Mouse (Mus musculus): ENCODE results near the gene Flywch2. TPM values are rescaled to one million over a fixed set of nuclear protein-coding genes. Genes with fewer than 3 reads are reported as not detected.
A peak's percentile ranks its signal among the peaks of the same experiment; 100 is the strongest.

The Flywch2 gene
- polyA plus RNA-seq, 1 experiment from 2014 or later: 46.8 TPM

- H3K36me3 ChIP-seq (ENCODE audit: insufficient read depth, low read length): no peaks in the 10 kb centered on the region
- H3K27ac ChIP-seq: no peak overlapping the region
- no peaks in the 10 kb centered on the region for H3K4me1 ChIP-seq (replicated peaks; ENCODE audit: insufficient read depth, low read length)
- 73% methylated on average over 7 of the region's 7 CpGs for WGBS
- H3K27me3 ChIP-seq (ENCODE audit: insufficient read depth, low read length): no peaks in the 10 kb centered on the region
- H3K4me2 ChIP-seq (ENCODE audit: low read length): no peak overlapping the region
- DNase-seq (ENCODE audit: low spot score) (no peak), ATAC-seq (replicated peaks; ENCODE audit: low FRiP score, low read depth) (no peak)
- no peak overlapping the region for H3K9ac ChIP-seq (ENCODE audit: low read depth, low read length)
- no peaks in the 10 kb centered on the region for H3K9me3 ChIP-seq (replicated peaks; ENCODE audit: low read length)
- no peak for TF ChIP-seq CTCF (IDR thresholded peaks at IDR 0.05; ENCODE audit: low read depth)
- no peak overlapping the region for H3K4me3 ChIP-seq (replicated peaks; ENCODE audit: low read depth, low read length)
Observed at GRCm38 (mm10) chr17:23797316-23797715, 11.4 kb upstream of the Flywch2 start.

GRCm38 (mm10) chr17:23795323-23795722, 9.4 kb upstream of the Flywch2 start:
- Histone ChIP-seq H3K9ac (ENCODE audit: low read depth, low read length) (no peak overlapping the region), H3K27ac (no peak overlapping the region), H3K27me3 (ENCODE audit: insufficient read depth, low read length) (no peaks in the 10 kb centered on the region), H3K4me1 (replicated peaks; ENCODE audit: insufficient read depth, low read length) (no peaks in the 10 kb centered on the region; the same call in 1 of the 2 replicates), H3K9me3 (replicated peaks; ENCODE audit: low read length) (no peaks in the 10 kb centered on the region), H3K4me2 (ENCODE audit: low read length) (no peak overlapping the region), H3K36me3 (ENCODE audit: insufficient read depth, low read length) (no peaks in the 10 kb centered on the region), H3K4me3 (replicated peaks; ENCODE audit: low read depth, low read length) (no peak overlapping the region)
- TF ChIP-seq CTCF (IDR thresholded peaks at IDR 0.05; ENCODE audit: low read depth): no peak
- ATAC-seq (replicated peaks; ENCODE audit: low FRiP score, low read depth): no peak
- DNase-seq (ENCODE audit: low spot score): no peak
- WGBS: 93% methylated on average over 8 of the region's 8 CpGs

- Histone ChIP-seq H3K4me3 (replicated peaks; ENCODE audit: low read depth, low read length) (peak overlapping the region; percentile 43; the same call in 1 of the 2 replicates), H3K9ac (ENCODE audit: low read depth, low read length) (no peak overlapping the region; the same call in 1 of the 2 replicates), H3K4me1 (replicated peaks; ENCODE audit: insufficient read depth, low read length) (peaks cover 2% of the 10 kb centered on the region; the same call in 1 of the 2 replicates), H3K9me3 (replicated peaks; ENCODE audit: low read length) (no peaks in the 10 kb centered on the region), H3K4me2 (ENCODE audit: low read length) (peak overlapping the region; percentile 74), H3K27me3 (ENCODE audit: insufficient read depth, low read length) (no peaks in the 10 kb centered on the region), H3K36me3 (ENCODE audit: insufficient read depth, low read length) (no peaks in the 10 kb centered on the region), H3K27ac (peak overlapping the region; percentile 88)
- no peak for ATAC-seq (replicated peaks; ENCODE audit: low FRiP score, low read depth)
- TF ChIP-seq CTCF (IDR thresholded peaks at IDR 0.05; ENCODE audit: low read depth): no peak
- DNase-seq (ENCODE audit: low spot score): no peak
- 47% methylated on average over 2 of the region's 2 CpGs for WGBS
Observed at GRCm38 (mm10) chr17:23791079-23791357, 5.1 kb upstream of the Flywch2 start.

GRCm38 (mm10) chr17:23790269-23791078, 4.6 kb upstream of the Flywch2 start, which contains the start of gene Srrm2:
TSS of gene Srrm2 (plus strand) at chr17:23790532.
- DNase-seq (ENCODE audit: low spot score): peak; percentile 79
- peak within 1 kb of the TSS; percentile 74 for H3K4me2 ChIP-seq (ENCODE audit: low read length)
- H3K4me1 ChIP-seq (replicated peaks; ENCODE audit: insufficient read depth, low read length): peaks cover 2% of the 10 kb centered on the region; the same call in 1 of the 2 replicates
- peak within 1 kb of the TSS; percentile 43 for H3K4me3 ChIP-seq (replicated peaks; ENCODE audit: low read depth, low read length)
- no peaks in the 10 kb centered on the region for H3K27me3 ChIP-seq (ENCODE audit: insufficient read depth, low read length)
- 2% methylated on average over 29 of the region's 29 CpGs for WGBS
- ATAC-seq (replicated peaks; ENCODE audit: low FRiP score, low read depth): peak; percentile 53; the same call in 1 of the 2 replicates
- no peaks in the 10 kb centered on the region for H3K36me3 ChIP-seq (ENCODE audit: insufficient read depth, low read length)
- no peaks in the 10 kb centered on the region for H3K9me3 ChIP-seq (replicated peaks; ENCODE audit: low read length)
- H3K9ac ChIP-seq (ENCODE audit: low read depth, low read length): peak within 1 kb of the TSS; percentile 76
- no peak for TF ChIP-seq CTCF (IDR thresholded peaks at IDR 0.05; ENCODE audit: low read depth)
- H3K27ac ChIP-seq: peak within 1 kb of the TSS; percentile 88

GRCm38 (mm10) chr17:23789749-23790268, 3.9 kb upstream of the Flywch2 start:
- Histone ChIP-seq H3K27me3 (ENCODE audit: insufficient read depth, low read length) (no peaks in the 10 kb centered on the region), H3K4me3 (replicated peaks; ENCODE audit: low read depth, low read length) (peak overlapping the region; percentile 43), H3K4me2 (ENCODE audit: low read length) (peak overlapping the region; percentile 74), H3K9me3 (replicated peaks; ENCODE audit: low read length) (no peaks in the 10 kb centered on the region), H3K9ac (ENCODE audit: low read depth, low read length) (peak overlapping the region; percentile 76; the same call in 1 of the 2 replicates), H3K27ac (peak overlapping the region; percentile 88), H3K4me1 (replicated peaks; ENCODE audit: insufficient read depth, low read length) (peaks cover 2% of the 10 kb centered on the region; the same call in 1 of the 2 replicates), H3K36me3 (ENCODE audit: insufficient read depth, low read length) (no peaks in the 10 kb centered on the region)
- 13% methylated on average over 8 of the region's 8 CpGs for WGBS
- DNase-seq (ENCODE audit: low spot score) (no peak), ATAC-seq (replicated peaks; ENCODE audit: low FRiP score, low read depth) (no peak)
- TF ChIP-seq CTCF (IDR thresholded peaks at IDR 0.05; ENCODE audit: low read depth): no peak

- no peak for ATAC-seq (replicated peaks; ENCODE audit: low FRiP score, low read depth)
- H3K4me1 ChIP-seq (replicated peaks; ENCODE audit: insufficient read depth, low read length): peaks cover 2% of the 10 kb centered on the region; the same call in 1 of the 2 replicates
- H3K36me3 ChIP-seq (ENCODE audit: insufficient read depth, low read length): no peaks in the 10 kb centered on the region
- no peak overlapping the region for H3K4me3 ChIP-seq (replicated peaks; ENCODE audit: low read depth, low read length)
- no peak for TF ChIP-seq CTCF (IDR thresholded peaks at IDR 0.05; ENCODE audit: low read depth)
- 87% methylated on average over 4 of the region's 4 CpGs for WGBS
- no peak for DNase-seq (ENCODE audit: low spot score)
- H3K27ac ChIP-seq: no peak overlapping the region
- H3K9me3 ChIP-seq (replicated peaks; ENCODE audit: low read length): no peaks in the 10 kb centered on the region
- no peaks in the 10 kb centered on the region for H3K27me3 ChIP-seq (ENCODE audit: insufficient read depth, low read length)
- no peak overlapping the region for H3K9ac ChIP-seq (ENCODE audit: low read depth, low read length)
- no peak overlapping the region for H3K4me2 ChIP-seq (ENCODE audit: low read length)
Observed at GRCm38 (mm10) chr17:23788973-23789372, 3.1 kb upstream of the Flywch2 start.

Data from kidney, postnatal 0 days (tissue).